Mouse (Mus musculus) heart, embryonic 10.5 days (tissue): ENCODE results near the gene Kcnj10. TPM values are rescaled to one million over a fixed set of nuclear protein-coding genes. Genes with fewer than 3 reads are reported as not detected.
A peak's percentile ranks its signal among the peaks of the same experiment; 100 is the strongest.

Experiments used
- DNase-seq: peaks from one replicate; pipeline ENCODE4 v3.0.0-alpha.2; 2017; ENCODE audit warnings: low spot score
- H3K27ac ChIP-seq: fragments of 300-500 bp; sonication (generic); 2 replicates; pipeline ENCODE4 v1.5.1; 2016; ENCODE audit warnings: mild to moderate bottlenecking
- H3K27me3 ChIP-seq: fragments of 300-500 bp; sonication (generic); 2 replicates; pipeline ENCODE4 v1.6.1; 2016; ENCODE audit warnings: mild to moderate bottlenecking; ENCODE audit not compliant: poor library complexity, insufficient read depth, severe bottlenecking
- H3K36me3 ChIP-seq: fragments of 300-500 bp; sonication (generic); 2 replicates; pipeline ENCODE4 v1.6.1; 2016; ENCODE audit warnings: mild to moderate bottlenecking, moderate library complexity
- H3K4me1 ChIP-seq: fragments of 300-500 bp; sonication (generic); 2 replicates; pipeline ENCODE4 v1.6.1; 2016; ENCODE audit warnings: mild to moderate bottlenecking
- H3K4me3 ChIP-seq: fragments of 300-500 bp; sonication (generic); 2 replicates; pipeline ENCODE4 v1.5.1; 2016; ENCODE audit warnings: mild to moderate bottlenecking, moderate library complexity
- H3K9me3 ChIP-seq: fragments of 300-500 bp; sonication (generic); 2 replicates; pipeline ENCODE4 v1.6.1; 2016; ENCODE audit warnings: mild to moderate bottlenecking, moderate library complexity
- WGBS: fragments of 180-500 bp; shearing (Covaris S2); methylation state at CpG from one replicate; pipeline ENCODE4 v1.1.7; 2016; 5-methylcytosine and 5-hydroxymethylcytosine counted together
- polyA plus RNA-seq: library from polyadenylated mRNA; unstranded; fragments of >200 nt; fragmentation: Nextera tagmentation; extraction: Ambion mirVana; gene quantifications from 2 replicates; pipeline ENCODE4 v1.2.1, GENCODE M21; 2016

The Kcnj10 gene
- polyA plus RNA-seq, 1 experiment from 2014 or later, result 0.09 TPM

GRCm38 (mm10) chr1:172327206-172328001, 13.6 kb upstream of the Kcnj10 start:
- WGBS, result 80% methylated on average over 16 of the region's 16 CpGs
- Histone ChIP-seq H3K9me3 (no peaks in the 10 kb centered on the region), H3K27me3 (peaks cover 93% of the 10 kb centered on the region), H3K4me1 (peaks cover 22% of the 10 kb centered on the region), H3K27ac (no peak overlapping the region), H3K36me3 (no peaks in the 10 kb centered on the region), H3K4me3 (no peak overlapping the region)
- DNase-seq, result no peak

GRCm38 (mm10) chr1:172328041-172328440, 13.0 kb upstream of the Kcnj10 start:
- DNase-seq, result no peak
- H3K9me3 ChIP-seq, result no peaks in the 10 kb centered on the region
- peaks cover 93% of the 10 kb centered on the region for H3K27me3 ChIP-seq
- H3K4me1 ChIP-seq, result peaks cover 17% of the 10 kb centered on the region
- no peaks in the 10 kb centered on the region for H3K36me3 ChIP-seq
- H3K27ac ChIP-seq, result no peak overlapping the region
- 74% methylated on average over 3 of the region's 3 CpGs for WGBS
- no peak overlapping the region for H3K4me3 ChIP-seq

- no peak overlapping the region for H3K27ac ChIP-seq
- no peak overlapping the region for H3K4me3 ChIP-seq
- H3K27me3 ChIP-seq, result peaks cover 93% of the 10 kb centered on the region
- WGBS, result 72% methylated on average over 7 of the region's 7 CpGs
- no peaks in the 10 kb centered on the region for H3K9me3 ChIP-seq
- H3K4me1 ChIP-seq, result peaks cover 17% of the 10 kb centered on the region
- no peak for DNase-seq
- no peaks in the 10 kb centered on the region for H3K36me3 ChIP-seq
Observed at GRCm38 (mm10) chr1:172328461-172328860, 12.5 kb upstream of the Kcnj10 start.

GRCm38 (mm10) chr1:172329131-172329530, 11.9 kb upstream of the Kcnj10 start, which contains the start of gene Kcnj9:
Kcnj9 (minus strand) TSS chr1:172329318.
- H3K4me1 ChIP-seq, result peaks cover 17% of the 10 kb centered on the region
- peaks cover 96% of the 10 kb centered on the region for H3K27me3 ChIP-seq
- 26% methylated on average over 9 of the region's 9 CpGs for WGBS
- no peaks in the 10 kb centered on the region for H3K36me3 ChIP-seq
- no peak within 1 kb of the TSS for H3K27ac ChIP-seq
- no peak within 1 kb of the TSS for H3K4me3 ChIP-seq
- no peaks in the 10 kb centered on the region for H3K9me3 ChIP-seq
- no peak for DNase-seq

GRCm38 (mm10) chr1:172329616-172330015, 11.4 kb upstream of the Kcnj10 start:
- no peak for DNase-seq
- WGBS, result 73% methylated on average over 6 of the region's 6 CpGs
- Histone ChIP-seq H3K27me3 (peaks cover 95% of the 10 kb centered on the region), H3K4me1 (peaks cover 17% of the 10 kb centered on the region), H3K36me3 (no peaks in the 10 kb centered on the region), H3K4me3 (no peak overlapping the region), H3K9me3 (no peaks in the 10 kb centered on the region), H3K27ac (no peak overlapping the region)

- H3K4me3 ChIP-seq, result no peak overlapping the region
- no peaks in the 10 kb centered on the region for H3K9me3 ChIP-seq
- no peaks in the 10 kb centered on the region for H3K36me3 ChIP-seq
- no peak for DNase-seq
- H3K4me1 ChIP-seq, result peaks cover 6% of the 10 kb centered on the region
- no peak overlapping the region for H3K27ac ChIP-seq
- H3K27me3 ChIP-seq, result peaks cover 93% of the 10 kb centered on the region
- WGBS, result 70% methylated on average over 8 of the region's 8 CpGs
Observed at GRCm38 (mm10) chr1:172331422-172331947, 9.5 kb upstream of the Kcnj10 start.

GRCm38 (mm10) chr1:172332925-172333324, 8.1 kb upstream of the Kcnj10 start:
- WGBS, result 77% methylated on average over 2 of the region's 2 CpGs
- Histone ChIP-seq H3K36me3 (no peaks in the 10 kb centered on the region), H3K27me3 (peaks cover 82% of the 10 kb centered on the region), H3K4me1 (peaks cover 5% of the 10 kb centered on the region), H3K9me3 (no peaks in the 10 kb centered on the region), H3K27ac (no peak overlapping the region), H3K4me3 (no peak overlapping the region)
- DNase-seq, result no peak

- Histone ChIP-seq H3K4me1 (peaks cover 5% of the 10 kb centered on the region), H3K36me3 (no peaks in the 10 kb centered on the region), H3K4me3 (no peak overlapping the region), H3K9me3 (no peaks in the 10 kb centered on the region), H3K27ac (no peak overlapping the region), H3K27me3 (peaks cover 82% of the 10 kb centered on the region)
- DNase-seq, result no peak
- 11% methylated on average over 3 of the region's 3 CpGs for WGBS
Observed at GRCm38 (mm10) chr1:172333512-172333911, 7.5 kb upstream of the Kcnj10 start.

GRCm38 (mm10) chr1:172335804-172336203, 5.2 kb upstream of the Kcnj10 start:
- no peak for DNase-seq
- H3K9me3 ChIP-seq, result no peaks in the 10 kb centered on the region
- H3K27ac ChIP-seq, result no peak overlapping the region
- no peak overlapping the region for H3K4me3 ChIP-seq
- WGBS, result 69% methylated on average over 15 of the region's 15 CpGs
- peaks cover 82% of the 10 kb centered on the region for H3K27me3 ChIP-seq
- H3K4me1 ChIP-seq, result peaks cover 5% of the 10 kb centered on the region
- H3K36me3 ChIP-seq, result no peaks in the 10 kb centered on the region

GRCm38 (mm10) chr1:172337411-172338185, 3.4 kb upstream of the Kcnj10 start:
- Histone ChIP-seq H3K27me3 (peaks cover 86% of the 10 kb centered on the region), H3K9me3 (no peaks in the 10 kb centered on the region), H3K36me3 (no peaks in the 10 kb centered on the region), H3K4me1 (peaks cover 12% of the 10 kb centered on the region), H3K4me3 (no peak overlapping the region), H3K27ac (no peak overlapping the region)
- DNase-seq, result no peak
- WGBS, result 40% methylated on average over 2 of the region's 2 CpGs

GRCm38 (mm10) chr1:172341386-172341785, 376 bp downstream of the Kcnj10 start:
- H3K4me3 ChIP-seq, result peak overlapping the region; percentile 63
- no peaks in the 10 kb centered on the region for H3K36me3 ChIP-seq
- 0 out of 2 replicates have a peak overlapping the region, but pooled peaks have one; percentile 36 for H3K27ac ChIP-seq
- peaks cover 14% of the 10 kb centered on the region for H3K4me1 ChIP-seq
- no peaks in the 10 kb centered on the region for H3K9me3 ChIP-seq
- DNase-seq, result no peak
- peaks cover 77% of the 10 kb centered on the region for H3K27me3 ChIP-seq
- 10% methylated on average over 10 of the region's 10 CpGs for WGBS

- H3K27ac ChIP-seq, result no peak overlapping the region
- 92% methylated on average over 3 of the region's 3 CpGs for WGBS
- H3K36me3 ChIP-seq, result no peaks in the 10 kb centered on the region
- H3K4me3 ChIP-seq, result no peak overlapping the region
- H3K9me3 ChIP-seq, result no peaks in the 10 kb centered on the region
- DNase-seq, result no peak
- peaks cover 81% of the 10 kb centered on the region for H3K27me3 ChIP-seq
- peaks cover 14% of the 10 kb centered on the region for H3K4me1 ChIP-seq
Observed at GRCm38 (mm10) chr1:172342729-172343128, 1.7 kb downstream of the Kcnj10 start.

- Histone ChIP-seq H3K9me3 (no peaks in the 10 kb centered on the region), H3K27ac (no peak overlapping the region), H3K4me3 (no peak overlapping the region), H3K27me3 (peaks cover 79% of the 10 kb centered on the region), H3K36me3 (no peaks in the 10 kb centered on the region), H3K4me1 (peaks cover 14% of the 10 kb centered on the region)
- DNase-seq, result no peak
- 48% methylated on average over 3 of the region's 3 CpGs for WGBS
Observed at GRCm38 (mm10) chr1:172343914-172344313, 2.9 kb downstream of the Kcnj10 start.
